Mouse (Mus musculus) cortical plate, adult 2 months (tissue): Measurements from ENCODE around the gene Gm10382.

Source experiments
- CTCF ChIP-seq: fragments of 200-500 bp; IDR thresholded peaks from 2 replicates; pipeline ENCODE4 v1.5.1; 2011; ENCODE audit warnings: mild to moderate bottlenecking, control low read depth, low read length; ENCODE audit not compliant: insufficient read depth; ENCODE audit errors: extremely low read depth
- POLR2A ChIP-seq: fragments of 200-500 bp; IDR thresholded peaks from 2 replicates; pipeline ENCODE4 v1.6.1; 2011; ENCODE audit warnings: mild to moderate bottlenecking, low read length, control low read depth; ENCODE audit not compliant: insufficient read depth; ENCODE audit errors: extremely low read depth

DNA sequence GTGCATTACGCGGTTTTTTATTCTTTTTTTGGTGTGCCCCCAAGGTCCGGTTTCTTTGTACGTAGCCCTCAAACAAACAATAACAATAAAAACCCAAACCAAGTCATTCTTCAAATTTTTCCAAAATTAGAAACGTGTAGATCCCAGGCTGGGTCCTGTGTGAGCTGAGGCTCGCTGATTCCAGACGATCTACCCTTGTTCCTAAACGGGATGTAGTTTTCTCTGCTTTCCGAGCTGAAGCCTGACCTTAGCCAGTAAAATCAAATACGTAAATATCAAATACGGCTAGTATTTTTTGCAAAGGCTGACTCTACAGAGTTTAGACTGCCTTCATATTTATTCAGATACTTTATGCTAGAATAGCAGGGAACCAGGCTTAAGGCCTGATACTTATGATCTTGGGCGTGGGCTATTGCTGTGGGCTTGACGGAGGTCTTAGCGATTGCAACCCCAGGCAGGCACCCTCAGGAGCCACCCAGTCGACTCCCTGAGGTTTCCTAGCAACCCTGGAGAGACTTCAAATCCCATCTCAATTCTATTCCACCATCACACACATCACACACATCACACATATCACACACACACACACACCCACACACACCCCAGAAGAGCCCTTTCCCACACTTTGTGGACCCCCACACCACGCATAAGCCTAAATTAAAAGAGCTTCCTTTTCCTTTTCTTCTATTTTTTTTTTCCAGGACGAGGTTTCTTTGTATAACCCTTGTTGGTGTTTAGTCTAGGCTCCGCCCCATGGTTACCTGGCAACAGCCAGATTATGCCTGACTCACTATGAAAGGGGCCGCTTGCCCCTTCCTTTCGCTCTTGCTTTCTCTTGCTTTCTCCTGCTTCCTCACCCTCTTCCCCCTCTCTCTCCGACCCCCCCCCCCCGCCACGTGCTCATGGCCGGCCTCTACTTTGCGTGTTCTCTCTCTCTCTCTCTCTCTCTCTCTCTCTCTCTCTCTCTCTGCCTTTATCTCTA, 4.8 kb downstream of the Gm10382 start:
- TF ChIP-seq POLR2A, result no peak; the same call in 1 of the 2 replicates
- no peak for TF ChIP-seq CTCF
